Comparison of ENCODE assay signal across 8 mouse cellular contexts in the genomic region with DNA sequence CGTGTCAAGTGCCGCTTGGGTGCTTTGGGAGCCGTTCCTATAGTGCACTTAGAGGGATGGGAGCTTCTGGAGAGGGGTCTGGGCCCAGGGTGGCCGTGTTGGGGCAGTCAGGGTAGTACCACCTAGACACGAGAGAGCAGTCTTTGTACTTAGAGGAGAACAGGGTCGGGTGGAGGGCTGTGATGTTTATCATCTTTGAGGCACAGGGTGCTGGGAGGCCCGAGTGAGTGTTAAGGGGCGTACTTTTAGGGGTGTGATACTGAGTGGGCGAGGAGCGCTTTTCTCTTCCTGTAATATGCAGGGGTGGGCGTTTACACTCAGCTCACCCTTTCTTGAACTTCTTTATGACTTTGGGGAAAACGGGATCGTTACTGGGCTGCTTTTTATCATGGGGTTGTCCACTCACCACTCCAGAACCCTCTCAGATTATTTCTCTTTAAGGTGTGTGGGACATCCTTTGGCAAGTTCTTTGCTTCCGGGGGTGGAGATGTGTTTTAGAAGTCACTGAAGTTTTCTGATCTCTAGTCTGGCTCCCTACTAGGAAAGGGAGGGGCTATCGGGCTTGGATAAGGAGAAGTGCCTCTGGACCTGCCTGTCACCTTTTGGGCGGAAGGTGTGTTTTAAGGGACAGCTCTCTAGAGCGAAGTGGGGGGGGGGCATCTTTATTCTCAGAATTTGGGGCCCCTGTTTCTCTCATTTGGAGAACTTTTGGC. TPM values are rescaled to one million over a fixed set of nuclear protein-coding genes. Genes with fewer than 3 reads are reported as not detected.
A peak's percentile ranks its signal among the peaks of the same experiment; 100 is the strongest.
DNase-seq lines count a peak whose midpoint lies in the region; ATAC-seq and TF ChIP-seq lines count a peak whose summit lies in the region.

No protein-coding gene starts in this region.

- no peak for TF ChIP-seq CTCF in heart, adult 2 months (IDR thresholded peaks at IDR 0.05)
- 0 out of 2 replicates have a peak, but pooled peaks have one; percentile 1 for TF ChIP-seq CTCF in hindbrain, postnatal 0 days (IDR thresholded peaks at IDR 0.05; ENCODE audit: low read depth)

- H3K79me2 ChIP-seq in heart, adult 2 months (replicated peaks; ENCODE audit: control insufficient read depth, insufficient read depth, low read length) = peaks cover 5% of the 10 kb centered on the region

- no peaks in the 10 kb centered on the region for H3K27me3 ChIP-seq in heart, adult 2 months (ENCODE audit: control insufficient read depth, insufficient read depth, low read length)
- no peaks in the 10 kb centered on the region for H3K27me3 ChIP-seq in hindbrain, postnatal 0 days (ENCODE audit: insufficient read depth, low read length)
- no peaks in the 10 kb centered on the region for H3K27me3 ChIP-seq in liver, embryonic 12.5 days (replicated peaks)

- H3K9ac ChIP-seq in heart, adult 2 months (ENCODE audit: low read depth, low read length) = peak overlapping the region; percentile 99
- peak overlapping the region; percentile 67 for H3K9ac ChIP-seq in hindbrain, postnatal 0 days (replicated peaks; ENCODE audit: low read length)
- H3K9ac ChIP-seq in liver, embryonic 12.5 days = peak overlapping the region; percentile 98

- peaks cover 20% of the 10 kb centered on the region for H3K4me1 ChIP-seq in heart, adult 2 months (ENCODE audit: control insufficient read depth, insufficient read depth, low read length)
- peaks cover 18% of the 10 kb centered on the region for H3K4me1 ChIP-seq in hindbrain, postnatal 0 days (ENCODE audit: insufficient read depth, low read length)
- H3K4me1 ChIP-seq in liver, embryonic 12.5 days = peaks cover 56% of the 10 kb centered on the region

- no peak for TF ChIP-seq EP300 in heart, adult 2 months (IDR thresholded peaks at IDR 0.05; ENCODE audit: insufficient read depth, low read depth, low read length)

- no peaks in the 10 kb centered on the region; the same call in 1 of the 2 replicates for H3K36me3 ChIP-seq in heart, adult 2 months (ENCODE audit: control insufficient read depth, insufficient read depth, low read length)
- no peaks in the 10 kb centered on the region for H3K36me3 ChIP-seq in hindbrain, postnatal 0 days (ENCODE audit: insufficient read depth, low read length)
- H3K36me3 ChIP-seq in liver, embryonic 12.5 days = peaks cover 22% of the 10 kb centered on the region

- H3K4me2 ChIP-seq in hindbrain, postnatal 0 days (ENCODE audit: low read depth, low read length) = peak overlapping the region; percentile 65
- peak overlapping the region; percentile 87 for H3K4me2 ChIP-seq in liver, embryonic 12.5 days

- DNase-seq in heart, adult 2 months = no peak
- DNase-seq in heart, postnatal 25 days (ENCODE audit: low spot score) = no peak
- DNase-seq in NIH3T3 (ENCODE audit: low read depth) = peak; percentile 50
- DNase-seq in hindbrain, postnatal 0 days (ENCODE audit: low spot score) = no peak
- peak; percentile 60 to 69 for DNase-seq in natural killer cell, adult 2 months (ENCODE audit: low spot score in 2 of 2)
- no peak for DNase-seq in adrenal gland, postnatal 25 days

- H3K4me3 ChIP-seq in heart, adult 2 months = peak overlapping the region; percentile 95
- peak overlapping the region; percentile 66 for H3K4me3 ChIP-seq in hindbrain, postnatal 0 days (ENCODE audit: low read length)
- peak overlapping the region; percentile 93 for H3K4me3 ChIP-seq in liver, embryonic 12.5 days

- no peak for TF ChIP-seq POLR2A in heart, adult 2 months (IDR thresholded peaks at IDR 0.05; ENCODE audit: insufficient read depth, low read depth, low read length)

- peak; percentile 52 for ATAC-seq in erythroid progenitor cell, adult 5-6 weeks (replicated peaks; ENCODE audit: low FRiP score, poor library complexity, severe bottlenecking)
- peak; percentile 68 for ATAC-seq in hindbrain, postnatal 0 days
- peak; percentile 73 for ATAC-seq in liver, embryonic 12.5 days

- intact Hi-C loops in heart, adult 2 months (cut with DNase I) = loop anchor here (2.0 to 5.0 kb wide), 4 partner anchors 14 to 260 kb away; partner anchors contain the start of gene Zfp607b
- intact Hi-C loops in heart, postnatal 25 days (cut with DNase I) = no loop called here

- no peaks in the 10 kb centered on the region for H3K9me3 ChIP-seq in hindbrain, postnatal 0 days (ENCODE audit: low read length)
- no peaks in the 10 kb centered on the region for H3K9me3 ChIP-seq in liver, embryonic 12.5 days (replicated peaks)

- 1% methylated on average over 17 of the region's 17 CpGs for WGBS in heart, adult 2 months
- 2% methylated on average over 17 of the region's 17 CpGs for WGBS in hindbrain, postnatal 0 days
- under 1% methylated on average over 17 of the region's 17 CpGs for WGBS in liver, embryonic 12.5 days (ENCODE audit: insufficient replicate concordance)

- peak overlapping the region; percentile 99 for H3K27ac ChIP-seq in heart, adult 2 months
- peak overlapping the region; percentile 98 for H3K27ac ChIP-seq in hindbrain, postnatal 0 days
- peak overlapping the region; percentile 99 for H3K27ac ChIP-seq in liver, embryonic 12.5 days

RNA-seq across cellular contexts. Expression of gene Akt2, which starts 1.0 kb away (rescaled TPM):
- total RNA-seq in heart, adult 2 months (2021) = 100 to 1,000 TPM; 181 to 219 TPM
- polyA plus RNA-seq in heart, adult 2 months (2012; rRNA removed) = 134 and 181 TPM in 2 replicates
- 100 to 1,000 TPM; 166 to 177 TPM for total RNA-seq in heart, postnatal 25 days (2021)
- 28.5 and 59.9 TPM in 2 replicates for total RNA-seq in erythroid progenitor cell, adult 5-6 weeks (2015; ENCODE audit: low replicate concordance)
- total RNA-seq in erythroid progenitor cell, adult 5-6 weeks (2017; ENCODE audit: low replicate concordance) = 25.1 and 48.1 TPM in 2 replicates
- total RNA-seq in hindbrain, postnatal 0 days (2014; rRNA removed) = 60.6 and 83.1 TPM in 2 replicates
- 62.3 and 64.0 TPM in 2 replicates for polyA plus RNA-seq in hindbrain, postnatal 0 days (2015; fragmentation: Nextera tagmentation; extraction: Ambion mirVana)
- polyA plus RNA-seq in liver, embryonic 12.5 days (2016; fragmentation: Nextera tagmentation; extraction: Ambion mirVana) = 45.0 and 45.2 TPM in 2 replicates
- 150 and 209 TPM in 2 replicates for total RNA-seq in adrenal gland, postnatal 25 days (2021)

RNA-seq across cellular contexts. Expression of gene 2310022A10Rik, which starts 39.3 kb away (rescaled TPM):
- 10 to 100 TPM; 72.0 to 72.1 TPM for total RNA-seq in heart, adult 2 months (2021)
- 79.5 and 87.4 TPM in 2 replicates for polyA plus RNA-seq in heart, adult 2 months (2012; rRNA removed)
- total RNA-seq in heart, postnatal 25 days (2021) = 10 to 100 TPM; 64.6 to 71.9 TPM
- 11.2 and 18.9 TPM in 2 replicates for total RNA-seq in erythroid progenitor cell, adult 5-6 weeks (2015; ENCODE audit: low replicate concordance)
- 1.6 and 6.8 TPM in 2 replicates for total RNA-seq in erythroid progenitor cell, adult 5-6 weeks (2017; ENCODE audit: low replicate concordance)
- 8.1 and 8.2 TPM in 2 replicates for total RNA-seq in hindbrain, postnatal 0 days (2014; rRNA removed)
- 25.7 and 26.1 TPM in 2 replicates for polyA plus RNA-seq in hindbrain, postnatal 0 days (2015; fragmentation: Nextera tagmentation; extraction: Ambion mirVana)
- polyA plus RNA-seq in liver, embryonic 12.5 days (2016; fragmentation: Nextera tagmentation; extraction: Ambion mirVana) = 26.3 and 27.5 TPM in 2 replicates
- total RNA-seq in adrenal gland, postnatal 25 days (2021) = 16.9 and 18.0 TPM in 2 replicates

RNA-seq across cellular contexts. Expression of gene Pld3, which starts 39.4 kb away (rescaled TPM):
- total RNA-seq in heart, adult 2 months (2021) = 10 to 100 TPM; 22.9 to 30.6 TPM
- polyA plus RNA-seq in heart, adult 2 months (2012; rRNA removed) = 54.8 and 68.1 TPM in 2 replicates
- 10 to 100 TPM; 23.3 to 27.1 TPM for total RNA-seq in heart, postnatal 25 days (2021)
- 43.2 and 88.0 TPM in 2 replicates for total RNA-seq in erythroid progenitor cell, adult 5-6 weeks (2015; ENCODE audit: low replicate concordance)
- 19.1 and 26.3 TPM in 2 replicates for total RNA-seq in erythroid progenitor cell, adult 5-6 weeks (2017; ENCODE audit: low replicate concordance)
- total RNA-seq in hindbrain, postnatal 0 days (2014; rRNA removed) = 307 and 308 TPM in 2 replicates
- polyA plus RNA-seq in hindbrain, postnatal 0 days (2015; fragmentation: Nextera tagmentation; extraction: Ambion mirVana) = 268 and 287 TPM in 2 replicates
- 46.6 and 49.1 TPM in 2 replicates for polyA plus RNA-seq in liver, embryonic 12.5 days (2016; fragmentation: Nextera tagmentation; extraction: Ambion mirVana)
- total RNA-seq in adrenal gland, postnatal 25 days (2021) = 108 and 114 TPM in 2 replicates

Comparison
In these comparisons a context has a peak if more than half of its experiments do, and no peak if none do; other contexts are left out.
1. DNase-seq: peak in NIH3T3 (single experiment) and natural killer cell, adult 2 months (2 of 2); none in heart, adult 2 months (0 of 2), heart, postnatal 25 days (single experiment), hindbrain, postnatal 0 days (single experiment) and adrenal gland, postnatal 25 days (single experiment).
2. Peak in every context shown above with its lines, with median percentiles within 50 percentile points of each other: H3K27ac ChIP-seq, H3K4me3 ChIP-seq, H3K9ac ChIP-seq and ATAC-seq.